Mouse (Mus musculus) right cerebral cortex, adult 2 months (tissue): Measurements from ENCODE around the gene Pkn3.
"Not testable (repeated sequence)": the region's sequence is repeated elsewhere in the genome, so short reads cannot be mapped to it uniquely, and the experiment has no call there.

ENCODE experiments used
- DNase-seq, 2 experiments: peaks; one replicate each; pipeline ENCODE4 v3.0.0; 2021 to 2022; ENCODE audit warnings: low spot score in 2 of 2

The Pkn3 gene

GRCm38 (mm10) chr2:30140021-30140420 is 62.5 kb downstream of the Pkn3 start:
- DNase-seq, result not testable (repeated sequence)
